ENCODE assay signal across 27 mouse cellular contexts in the genomic region with DNA sequence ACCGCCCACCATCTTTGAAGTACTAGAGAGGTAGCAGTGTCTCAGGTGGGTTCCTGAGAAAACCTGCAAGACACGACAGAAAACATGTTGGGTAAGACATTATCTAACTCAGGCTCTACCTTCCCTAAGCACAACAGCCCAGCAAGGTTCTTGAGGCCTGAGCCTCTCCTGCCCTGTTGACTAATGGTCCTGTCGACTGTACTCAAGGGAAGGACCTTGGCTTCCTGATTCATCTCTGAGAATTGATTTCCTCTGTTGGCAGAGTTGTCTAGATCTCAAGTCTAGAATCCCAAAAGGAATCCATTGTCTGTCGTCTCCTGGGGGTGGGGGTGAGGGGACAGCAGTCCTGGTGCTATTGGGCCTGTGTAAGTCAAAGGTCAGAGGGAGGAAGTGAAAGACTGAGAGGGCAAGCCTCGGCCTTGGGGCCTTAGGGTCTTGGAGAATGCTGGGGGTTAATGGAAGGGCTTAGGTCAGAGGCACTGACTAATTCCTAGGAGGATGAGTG. TPM values are rescaled to one million over a fixed set of nuclear protein-coding genes. Genes with fewer than 3 reads are reported as not detected.
"Had no signal": no experiment of that assay in that cellular context is flagged by ENCODE, and none has a peak within 500 bp of the region (broad histone marks: within the 10 kb centered on the region; RNA-seq: fewer than 3 reads in every experiment).

No protein-coding gene starts in this region.

- H3K36me3 ChIP-seq: limb, embryonic 12.5 days; limb, embryonic 15.5 days; midbrain, embryonic 10.5 days; midbrain, embryonic 13.5 days; neural tube, embryonic 13.5 days had no signal

- H3K4me1 ChIP-seq: limb, embryonic 15.5 days; midbrain, embryonic 13.5 days; neural tube, embryonic 13.5 days had no signal

- DNase-seq: left cerebral cortex, postnatal 4 days; liver, postnatal 0 days; lung, embryonic 14.5 days; retina, postnatal 1 day; thymus, adult 18-20 months had no signal

- H3K9ac ChIP-seq: limb, embryonic 12.5 days; limb, embryonic 15.5 days; liver, embryonic 14.5 days; liver, postnatal 0 days; lung, embryonic 14.5 days; midbrain, embryonic 13.5 days; neural tube, embryonic 13.5 days had no signal

- H3K4me3 ChIP-seq: limb, embryonic 12.5 days; limb, embryonic 15.5 days; midbrain, embryonic 10.5 days; midbrain, embryonic 13.5 days; myocyte; neural tube, embryonic 13.5 days had no signal

- H3K27ac ChIP-seq: limb, embryonic 12.5 days; limb, embryonic 15.5 days; liver, embryonic 14.5 days; macrophage; midbrain, embryonic 10.5 days; midbrain, embryonic 13.5 days; neural tube, embryonic 13.5 days; stomach, postnatal 0 days had no signal

- H3K9me3 ChIP-seq: limb, embryonic 12.5 days; limb, embryonic 15.5 days; midbrain, embryonic 10.5 days; midbrain, embryonic 13.5 days; neural tube, embryonic 13.5 days had no signal

- H3K4me2 ChIP-seq: limb, embryonic 12.5 days; limb, embryonic 15.5 days; liver, embryonic 11.5 days; lung, embryonic 14.5 days; midbrain, embryonic 13.5 days; neural tube, embryonic 13.5 days had no signal

- H3K27me3 ChIP-seq: limb, embryonic 12.5 days; limb, embryonic 15.5 days; midbrain, embryonic 13.5 days; neural tube, embryonic 13.5 days had no signal

- ATAC-seq: intestine, postnatal 0 days; liver, postnatal 0 days; lung, postnatal 0 days; midbrain, embryonic 13.5 days; midbrain, embryonic 16.5 days had no signal

RNA-seq across cellular contexts. Expression of gene D330020A13Rik, which starts 37.7 kb away (rescaled TPM):
- total RNA-seq: layer of hippocampus, adult 18-20 months; layer of hippocampus, postnatal 14 days; left cerebral cortex, adult 8-10 months; left cerebral cortex, postnatal 14 days; left cerebral cortex, postnatal 4 days; megakaryocyte, adult 5-6 weeks; monocyte, adult 5-6 weeks; neutrophil, adult 5-6 weeks had no signal
- polyA plus RNA-seq: liver, embryonic 11.5 days; liver, embryonic 14.5 days; liver, postnatal 0 days; lung, embryonic 14.5 days; lung, postnatal 0 days; macrophage; midbrain, embryonic 10.5 days; midbrain, embryonic 13.5 days; midbrain, embryonic 16.5 days; stomach, embryonic 14.5 days; urinary bladder, adult 2 months had no signal

RNA-seq across cellular contexts. Expression of gene B4galnt3, which starts 37.9 kb away (rescaled TPM):
- total RNA-seq: megakaryocyte, adult 5-6 weeks; monocyte, adult 5-6 weeks; neutrophil, adult 5-6 weeks had no signal
- polyA plus RNA-seq: lung, postnatal 0 days; macrophage had no signal
